Mouse (Mus musculus): ENCODE measurements around the gene Ccna1. TPM values are rescaled to one million over a fixed set of nuclear protein-coding genes. Genes with fewer than 3 reads are reported as not detected.
A peak's percentile ranks its signal among the peaks of the same experiment; 100 is the strongest.

Gene Ccna1
- polyA plus RNA-seq (2014; fragmentation: Nextera tagmentation; extraction: Ambion mirVana): 2.3 and 2.6 TPM in 2 replicates

- H3K27ac ChIP-seq (ENCODE audit: low read depth, low read length): no peak within 1 kb of the TSS
- H3K27me3 ChIP-seq (ENCODE audit: control insufficient read depth, insufficient read depth, low read length): peaks cover 11% of the 10 kb centered on the region
- DNase-seq (ENCODE audit: low spot score, missing footprints) (peak; percentile 96), ATAC-seq (ENCODE audit: low FRiP score) (peak; percentile 96)
- no peaks in the 10 kb centered on the region for H3K36me3 ChIP-seq (ENCODE audit: control insufficient read depth, insufficient read depth, low read length)
- peak within 1 kb of the TSS; percentile 62 for H3K4me3 ChIP-seq (ENCODE audit: low read depth, low read length)
- no peaks in the 10 kb centered on the region for H3K9me3 ChIP-seq (ENCODE audit: control insufficient read depth, low read length)
- peak within 1 kb of the TSS; percentile 55 for H3K9ac ChIP-seq (ENCODE audit: low read length)
- under 1% methylated on average over 62 of the region's 73 CpGs for WGBS
- H3K4me1 ChIP-seq (ENCODE audit: control insufficient read depth, insufficient read depth, low read length): peaks cover 4% of the 10 kb centered on the region
- H3K4me2 ChIP-seq: peak within 1 kb of the TSS; percentile 99
Measured at GRCm38 (mm10) chr3:55055038-55055746, at the start of gene Ccna1. Gene Ccna1, minus strand, starts transcription at chr3:55055501.

GRCm38 (mm10) chr3:55101092-55101491 is 45.8 kb upstream of the Ccna1 start:
- DNase-seq (ENCODE audit: low spot score, missing footprints) (peak; percentile 79), ATAC-seq (ENCODE audit: low FRiP score) (no peak)
- no peaks in the 10 kb centered on the region for H3K27me3 ChIP-seq (ENCODE audit: control insufficient read depth, insufficient read depth, low read length)
- H3K4me3 ChIP-seq (ENCODE audit: low read depth, low read length): no peak overlapping the region
- H3K4me1 ChIP-seq (ENCODE audit: control insufficient read depth, insufficient read depth, low read length): peaks cover 7% of the 10 kb centered on the region; the same call in 1 of the 2 replicates
- H3K36me3 ChIP-seq (ENCODE audit: control insufficient read depth, insufficient read depth, low read length): no peaks in the 10 kb centered on the region
- no peak overlapping the region for H3K9ac ChIP-seq (ENCODE audit: low read length)
- no peak overlapping the region for H3K27ac ChIP-seq (ENCODE audit: low read depth, low read length)
- H3K9me3 ChIP-seq (ENCODE audit: control insufficient read depth, low read length): no peaks in the 10 kb centered on the region
- no peak overlapping the region for H3K4me2 ChIP-seq

- peaks cover 8% of the 10 kb centered on the region; the same call in 1 of the 2 replicates for H3K4me1 ChIP-seq (ENCODE audit: control insufficient read depth, insufficient read depth, low read length)
- no peak overlapping the region for H3K9ac ChIP-seq (ENCODE audit: low read length)
- H3K4me3 ChIP-seq (ENCODE audit: low read depth, low read length): no peak overlapping the region
- no peaks in the 10 kb centered on the region for H3K9me3 ChIP-seq (ENCODE audit: control insufficient read depth, low read length)
- H3K36me3 ChIP-seq (ENCODE audit: control insufficient read depth, insufficient read depth, low read length): no peaks in the 10 kb centered on the region
- 86% methylated on average over 11 of the region's 11 CpGs for WGBS
- no peak overlapping the region for H3K27ac ChIP-seq (ENCODE audit: low read depth, low read length)
- no peak for DNase-seq (ENCODE audit: low spot score, missing footprints)
- no peak overlapping the region for H3K4me2 ChIP-seq
- no peak for ATAC-seq (ENCODE audit: low FRiP score)
- no peaks in the 10 kb centered on the region for H3K27me3 ChIP-seq (ENCODE audit: control insufficient read depth, insufficient read depth, low read length)
Measured at GRCm38 (mm10) chr3:55098990-55099389, 43.7 kb upstream of the Ccna1 start.

- Histone ChIP-seq H3K27me3 (ENCODE audit: control insufficient read depth, insufficient read depth, low read length) (no peaks in the 10 kb centered on the region), H3K36me3 (ENCODE audit: control insufficient read depth, insufficient read depth, low read length) (no peaks in the 10 kb centered on the region), H3K9ac (ENCODE audit: low read length) (no peak overlapping the region), H3K27ac (ENCODE audit: low read depth, low read length) (no peak overlapping the region), H3K4me3 (ENCODE audit: low read depth, low read length) (no peak overlapping the region), H3K4me2 (no peak overlapping the region), H3K4me1 (ENCODE audit: control insufficient read depth, insufficient read depth, low read length) (peaks cover 8% of the 10 kb centered on the region; the same call in 1 of the 2 replicates), H3K9me3 (ENCODE audit: control insufficient read depth, low read length) (no peaks in the 10 kb centered on the region)
- 30% methylated on average over 2 of the region's 2 CpGs for WGBS
- ATAC-seq (ENCODE audit: low FRiP score): peak; percentile 73; the same call in 1 of the 2 replicates
- DNase-seq (ENCODE audit: low spot score, missing footprints): no peak
Measured at GRCm38 (mm10) chr3:55098014-55098413, 42.7 kb upstream of the Ccna1 start.

- H3K4me3 ChIP-seq (ENCODE audit: low read depth, low read length): no peak overlapping the region
- no peaks in the 10 kb centered on the region for H3K36me3 ChIP-seq (ENCODE audit: control insufficient read depth, insufficient read depth, low read length)
- ATAC-seq (ENCODE audit: low FRiP score) (no peak), DNase-seq (ENCODE audit: low spot score, missing footprints) (no peak)
- H3K9me3 ChIP-seq (ENCODE audit: control insufficient read depth, low read length): no peaks in the 10 kb centered on the region
- WGBS: 87% methylated on average over 2 of the region's 2 CpGs
- H3K27me3 ChIP-seq (ENCODE audit: control insufficient read depth, insufficient read depth, low read length): no peaks in the 10 kb centered on the region
- no peak overlapping the region for H3K4me2 ChIP-seq
- no peak overlapping the region for H3K9ac ChIP-seq (ENCODE audit: low read length)
- peaks cover 8% of the 10 kb centered on the region; the same call in 1 of the 2 replicates for H3K4me1 ChIP-seq (ENCODE audit: control insufficient read depth, insufficient read depth, low read length)
- no peak overlapping the region for H3K27ac ChIP-seq (ENCODE audit: low read depth, low read length)
Measured at GRCm38 (mm10) chr3:55097186-55097585, 41.9 kb upstream of the Ccna1 start.

GRCm38 (mm10) chr3:55096655-55097005 is 41.3 kb upstream of the Ccna1 start:
- no peaks in the 10 kb centered on the region for H3K9me3 ChIP-seq (ENCODE audit: control insufficient read depth, low read length)
- no peak overlapping the region for H3K4me2 ChIP-seq
- H3K27me3 ChIP-seq (ENCODE audit: control insufficient read depth, insufficient read depth, low read length): no peaks in the 10 kb centered on the region
- peaks cover 8% of the 10 kb centered on the region; the same call in 1 of the 2 replicates for H3K4me1 ChIP-seq (ENCODE audit: control insufficient read depth, insufficient read depth, low read length)
- no peaks in the 10 kb centered on the region for H3K36me3 ChIP-seq (ENCODE audit: control insufficient read depth, insufficient read depth, low read length)
- 66% methylated on average over 2 of the region's 2 CpGs for WGBS
- peak overlapping the region; percentile 52; the same call in 1 of the 2 replicates for H3K27ac ChIP-seq (ENCODE audit: low read depth, low read length)
- no peak overlapping the region for H3K9ac ChIP-seq (ENCODE audit: low read length)
- H3K4me3 ChIP-seq (ENCODE audit: low read depth, low read length): no peak overlapping the region
- ATAC-seq (ENCODE audit: low FRiP score) (peak; percentile 35; the same call in 1 of the 2 replicates), DNase-seq (ENCODE audit: low spot score, missing footprints) (no peak)

- Histone ChIP-seq H3K27ac (ENCODE audit: low read depth, low read length) (peak overlapping the region; percentile 52; the same call in 1 of the 2 replicates), H3K27me3 (ENCODE audit: control insufficient read depth, insufficient read depth, low read length) (no peaks in the 10 kb centered on the region), H3K4me1 (ENCODE audit: control insufficient read depth, insufficient read depth, low read length) (peaks cover 8% of the 10 kb centered on the region; the same call in 1 of the 2 replicates), H3K4me3 (ENCODE audit: low read depth, low read length) (no peak overlapping the region), H3K36me3 (ENCODE audit: control insufficient read depth, insufficient read depth, low read length) (no peaks in the 10 kb centered on the region), H3K4me2 (no peak overlapping the region), H3K9ac (ENCODE audit: low read length) (no peak overlapping the region), H3K9me3 (ENCODE audit: control insufficient read depth, low read length) (no peaks in the 10 kb centered on the region)
- ATAC-seq (ENCODE audit: low FRiP score) (peak; percentile 83), DNase-seq (ENCODE audit: low spot score, missing footprints) (peak; percentile 89)
- WGBS: 27% methylated on average over 8 of the region's 8 CpGs
Measured at GRCm38 (mm10) chr3:55095968-55096654, 40.8 kb upstream of the Ccna1 start.

GRCm38 (mm10) chr3:55093161-55093560 is 37.9 kb upstream of the Ccna1 start:
- Histone ChIP-seq H3K4me2 (no peak overlapping the region), H3K4me3 (ENCODE audit: low read depth, low read length) (no peak overlapping the region), H3K9me3 (ENCODE audit: control insufficient read depth, low read length) (no peaks in the 10 kb centered on the region), H3K27ac (ENCODE audit: low read depth, low read length) (no peak overlapping the region), H3K4me1 (ENCODE audit: control insufficient read depth, insufficient read depth, low read length) (peaks cover 8% of the 10 kb centered on the region; the same call in 1 of the 2 replicates), H3K9ac (ENCODE audit: low read length) (no peak overlapping the region), H3K27me3 (ENCODE audit: control insufficient read depth, insufficient read depth, low read length) (no peaks in the 10 kb centered on the region), H3K36me3 (ENCODE audit: control insufficient read depth, insufficient read depth, low read length) (no peaks in the 10 kb centered on the region)
- 82% methylated on average over 1 of the region's 1 CpGs for WGBS
- no peak for DNase-seq (ENCODE audit: low spot score, missing footprints)
- ATAC-seq (ENCODE audit: low FRiP score): no peak

GRCm38 (mm10) chr3:55089291-55089690 is 34.0 kb upstream of the Ccna1 start:
- Histone ChIP-seq H3K4me2 (no peak overlapping the region), H3K27me3 (ENCODE audit: control insufficient read depth, insufficient read depth, low read length) (no peaks in the 10 kb centered on the region), H3K9ac (ENCODE audit: low read length) (no peak overlapping the region), H3K9me3 (ENCODE audit: control insufficient read depth, low read length) (no peaks in the 10 kb centered on the region), H3K27ac (ENCODE audit: low read depth, low read length) (no peak overlapping the region), H3K36me3 (ENCODE audit: control insufficient read depth, insufficient read depth, low read length) (no peaks in the 10 kb centered on the region), H3K4me1 (ENCODE audit: control insufficient read depth, insufficient read depth, low read length) (no peaks in the 10 kb centered on the region), H3K4me3 (ENCODE audit: low read depth, low read length) (no peak overlapping the region)
- WGBS: 91% methylated on average over 4 of the region's 4 CpGs
- no peak for ATAC-seq (ENCODE audit: low FRiP score)
- no peak for DNase-seq (ENCODE audit: low spot score, missing footprints)

Data from midbrain, embryonic 11.5 days (tissue).